Mouse (Mus musculus) heart, adult 2 months (tissue): ENCODE data around the gene Pid1.

ENCODE experiments used
- EP300 ChIP-seq: fragments of 200-500 bp; IDR thresholded peaks from 2 replicates; pipeline ENCODE4 v1.6.1; 2011; ENCODE audit warnings: low read depth, low read length, control low read depth; ENCODE audit not compliant: insufficient read depth
- POLR2A ChIP-seq: fragments of 200-500 bp; IDR thresholded peaks from 2 replicates; pipeline ENCODE4 v1.6.1; 2011; ENCODE audit warnings: mild to moderate bottlenecking, low read depth, low read length, control low read depth; ENCODE audit not compliant: insufficient read depth

DNA sequence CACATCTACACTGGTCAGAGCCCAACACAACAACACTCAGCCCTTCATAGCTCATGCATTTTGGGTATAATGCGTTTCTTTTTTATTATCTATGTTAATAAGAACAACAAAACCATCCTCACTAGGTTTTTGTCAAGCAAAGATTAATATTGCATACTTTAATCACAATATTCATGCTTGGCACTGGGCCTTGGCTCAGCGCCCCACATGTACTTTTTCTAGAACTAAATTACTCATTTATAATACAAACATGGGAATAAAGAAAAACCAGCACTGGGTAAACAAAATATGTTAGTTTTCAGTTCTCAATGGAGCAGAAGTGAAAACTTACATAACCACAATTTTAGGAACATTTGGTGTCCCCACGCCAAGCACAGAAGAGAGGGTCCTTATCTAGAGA lies 116.9 kb downstream of the Pid1 start:
- TF ChIP-seq POLR2A (no peak), EP300 (no peak)
